Comparison of ENCODE assay signal across 8 mouse cellular contexts in the genomic region with DNA sequence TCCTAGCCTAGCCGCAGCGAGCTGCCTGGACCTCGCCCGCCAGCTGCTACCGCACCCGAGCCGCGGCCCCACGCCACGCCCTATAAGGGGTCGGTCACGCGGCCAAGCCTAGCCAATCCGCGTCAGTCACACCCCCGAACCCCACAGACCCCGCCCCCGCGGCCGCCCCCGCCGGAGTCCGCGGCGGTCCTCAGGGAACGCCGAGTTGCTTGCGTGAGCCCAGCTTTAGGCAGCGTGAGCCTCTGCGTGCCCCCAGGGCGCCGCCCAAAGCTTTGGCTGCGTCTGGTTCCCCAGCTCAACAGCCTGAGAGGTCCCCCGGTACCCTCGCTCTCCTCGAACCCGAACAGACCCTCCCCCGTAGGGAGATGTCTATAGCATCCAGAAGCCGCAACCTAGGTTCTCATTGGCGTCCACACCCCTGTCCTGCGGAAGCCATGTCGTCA. TPM values are rescaled to one million over a fixed set of nuclear protein-coding genes. Genes with fewer than 3 reads are reported as not detected.
DNase-seq lines count a peak whose midpoint lies in the region; ATAC-seq and TF ChIP-seq lines count a peak whose summit lies in the region.

A gene (minus strand): TSS at position 38 of the 443 bp plus-strand sequence.

- H3K27me3 ChIP-seq in E14TG2a.4 (ENCODE audit: insufficient read depth, low read length) = peaks cover 61% of the 10 kb centered on the region
- peaks cover 36% of the 10 kb centered on the region for H3K27me3 ChIP-seq in embryonic facial prominence, embryonic 10.5 days (replicated peaks; ENCODE audit: low read depth, poor library complexity, severe bottlenecking)
- H3K27me3 ChIP-seq in heart, embryonic 11.5 days (ENCODE audit: control insufficient read depth, insufficient read depth, low read length) = peaks cover 33% of the 10 kb centered on the region
- peaks cover 36% of the 10 kb centered on the region for H3K27me3 ChIP-seq in lung, embryonic 15.5 days

- no peak for TF ChIP-seq CTCF in E14TG2a.4 (conservative IDR thresholded peaks at IDR 0.05; ENCODE audit: low read length)

- under 1% methylated on average over 42 of the region's 42 CpGs for WGBS in embryonic facial prominence, embryonic 10.5 days
- WGBS in heart, embryonic 11.5 days (ENCODE audit: insufficient replicate concordance) = under 1% methylated on average over 39 of the region's 42 CpGs
- under 1% methylated on average over 42 of the region's 42 CpGs for WGBS in lung, embryonic 15.5 days

- no peaks in the 10 kb centered on the region for H3K9me3 ChIP-seq in E14TG2a.4 (ENCODE audit: low read length)
- no peaks in the 10 kb centered on the region for H3K9me3 ChIP-seq in embryonic facial prominence, embryonic 10.5 days
- H3K9me3 ChIP-seq in heart, embryonic 11.5 days (replicated peaks; ENCODE audit: control insufficient read depth, low read length) = no peaks in the 10 kb centered on the region
- no peaks in the 10 kb centered on the region for H3K9me3 ChIP-seq in lung, embryonic 15.5 days

- peak within 1 kb of the TSS; percentile 12; the same call in 1 of the 2 replicates for H3K27ac ChIP-seq in embryonic facial prominence, embryonic 10.5 days (replicated peaks)
- H3K27ac ChIP-seq in heart, embryonic 11.5 days (ENCODE audit: low read depth, low read length) = no peak within 1 kb of the TSS
- H3K27ac ChIP-seq in lung, embryonic 15.5 days = no peak within 1 kb of the TSS

- H3K36me3 ChIP-seq in E14TG2a.4 (ENCODE audit: insufficient read depth, low read length) = no peaks in the 10 kb centered on the region
- H3K36me3 ChIP-seq in embryonic facial prominence, embryonic 10.5 days (replicated peaks) = no peaks in the 10 kb centered on the region
- H3K36me3 ChIP-seq in heart, embryonic 11.5 days (ENCODE audit: control insufficient read depth, insufficient read depth, low read length) = no peaks in the 10 kb centered on the region
- no peaks in the 10 kb centered on the region for H3K36me3 ChIP-seq in lung, embryonic 15.5 days

- H3K4me3 ChIP-seq in E14TG2a.4 (replicated peaks; ENCODE audit: low read length) = peak within 1 kb of the TSS; percentile 88
- H3K4me3 ChIP-seq in embryonic facial prominence, embryonic 10.5 days = peak within 1 kb of the TSS; percentile 74
- peak within 1 kb of the TSS; percentile 58 for H3K4me3 ChIP-seq in heart, embryonic 11.5 days (ENCODE audit: low read depth, low read length)
- peak within 1 kb of the TSS; percentile 53 for H3K4me3 ChIP-seq in lung, embryonic 15.5 days

- peak; percentile 79 for ATAC-seq in heart, embryonic 11.5 days (replicated peaks; ENCODE audit: insufficient number of reproducible peaks, low FRiP score, low TSS enrichment)
- peak; percentile 89 for ATAC-seq in lung, embryonic 15.5 days (ENCODE audit: borderline replicate concordance, extremely low read depth, low FRiP score, low TSS enrichment)

- H3K9ac ChIP-seq in heart, embryonic 11.5 days (ENCODE audit: low read depth, low read length) = no peak within 1 kb of the TSS
- no peak within 1 kb of the TSS for H3K9ac ChIP-seq in lung, embryonic 15.5 days

- H3K4me2 ChIP-seq in heart, embryonic 11.5 days = peak within 1 kb of the TSS; percentile 96
- peak within 1 kb of the TSS; percentile 98 for H3K4me2 ChIP-seq in lung, embryonic 15.5 days

- DNase-seq in adrenal gland, postnatal 25 days = peak; percentile 68
- peak; percentile 89 for DNase-seq in embryonic facial prominence, embryonic 10.5 days (ENCODE audit: low spot score)
- peak; percentile 86 to 88 for DNase-seq in layer of hippocampus, adult 8-10 months (ENCODE audit: low spot score in 2 of 2)
- peak; percentile 90 for DNase-seq in retina, postnatal 1 day
- peak; percentile 83 for DNase-seq in thymus, postnatal 4 days

- H3K4me1 ChIP-seq in E14TG2a.4 (replicated peaks; ENCODE audit: low read depth, low read length) = peaks cover 15% of the 10 kb centered on the region
- peaks cover 19% of the 10 kb centered on the region for H3K4me1 ChIP-seq in embryonic facial prominence, embryonic 10.5 days
- peaks cover 14% of the 10 kb centered on the region for H3K4me1 ChIP-seq in heart, embryonic 11.5 days (ENCODE audit: control insufficient read depth, insufficient read depth, low read length)
- H3K4me1 ChIP-seq in lung, embryonic 15.5 days = peaks cover 19% of the 10 kb centered on the region

RNA-seq across cellular contexts. Expression of the gene that starts here (rescaled TPM):
- 1.4 and 3.0 TPM in 2 replicates for total RNA-seq in adrenal gland, postnatal 25 days (2021)
- polyA plus RNA-seq in embryonic facial prominence, embryonic 10.5 days (2016; fragmentation: Nextera tagmentation; extraction: Ambion mirVana) = 3.2 and 3.6 TPM in 2 replicates
- polyA plus RNA-seq in heart, embryonic 11.5 days (2014; fragmentation: Nextera tagmentation; extraction: Ambion mirVana) = 0.23 and 0.32 TPM in 2 replicates
- 10 to 100 TPM; 67.6 to 77.5 (median 76.0) TPM for total RNA-seq in layer of hippocampus, adult 8-10 months (2022)
- 0.23 and 0.31 TPM in 2 replicates for polyA plus RNA-seq in lung, embryonic 15.5 days (2015; fragmentation: Nextera tagmentation; extraction: Ambion mirVana)

Comparison
In these comparisons a context has a peak if more than half of its experiments do, and no peak if none do; other contexts are left out.
1. RNA of the gene that starts here (total RNA-seq): 67.6 to 77.5 TPM in layer of hippocampus, adult 8-10 months; 1.4 to 3.0 TPM in adrenal gland, postnatal 25 days; every median in the first group is over 10 times any median in the second.
2. Peak in ATAC-seq, H3K4me3 ChIP-seq and H3K4me2 ChIP-seq in heart, embryonic 11.5 days; RNA of the gene not detected or under 1 TPM.
3. Peak in ATAC-seq, H3K4me3 ChIP-seq and H3K4me2 ChIP-seq in lung, embryonic 15.5 days; RNA of the gene not detected or under 1 TPM.
4. Peak in every context shown above with its lines, with median percentiles within 50 percentile points of each other: H3K4me3 ChIP-seq and DNase-seq.